Comparison of ENCODE assay signal across 22 mouse cellular contexts in the genomic region with DNA sequence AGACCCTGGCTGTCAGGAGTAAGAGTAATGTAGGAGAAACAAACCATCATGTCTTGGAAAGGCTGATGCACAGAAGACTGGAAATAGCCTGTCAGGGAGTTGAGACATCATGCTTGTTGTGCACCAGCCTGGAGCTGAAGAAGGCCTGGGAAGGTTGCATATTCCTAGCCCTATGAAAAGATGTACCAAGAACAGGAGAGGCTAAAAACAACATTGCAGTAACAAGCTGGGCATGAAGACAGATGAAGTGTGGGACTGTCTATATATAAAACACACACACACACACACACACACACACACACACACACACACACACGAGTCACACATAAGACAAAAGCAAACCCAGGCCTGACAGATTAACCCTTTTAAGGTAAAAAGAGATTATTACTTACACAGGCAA.
DNase-seq lines count a peak whose midpoint lies in the region; ATAC-seq and TF ChIP-seq lines count a peak whose summit lies in the region.
"Had no signal": no experiment of that assay in that cellular context is flagged by ENCODE, and none has a peak within 500 bp of the region (broad histone marks: within the 10 kb centered on the region; RNA-seq: fewer than 3 reads in every experiment).

No protein-coding gene starts in this region.

- ATAC-seq in kidney, embryonic 16.5 days (ENCODE audit: low FRiP score, low TSS enrichment) = no peak
- ATAC-seq in intestine, postnatal 0 days = no peak
- ATAC-seq: activated CD4-positive, CD25-positive, alpha-beta regulatory T cell, adult 4 months; forebrain, embryonic 13.5 days had no signal

- TF ChIP-seq CTCF in cortical plate, adult 2 months (IDR thresholded peaks at IDR 0.05; ENCODE audit: extremely low read depth, insufficient read depth, low read length) = no peak
- no peak for TF ChIP-seq CTCF in intestine, postnatal 0 days (IDR thresholded peaks at IDR 0.05; ENCODE audit: low read depth)

- no peak overlapping the region for H3K4me2 ChIP-seq in kidney, embryonic 16.5 days (replicated peaks; ENCODE audit: low read depth, low read length)
- H3K4me2 ChIP-seq in intestine, postnatal 0 days (replicated peaks; ENCODE audit: low read depth) = no peak overlapping the region
- H3K4me2 ChIP-seq: embryonic facial prominence, embryonic 13.5 days; forebrain, embryonic 13.5 days; hindbrain, embryonic 12.5 days; lung, embryonic 14.5 days; midbrain, embryonic 12.5 days had no signal

- H3K9ac ChIP-seq in kidney, embryonic 16.5 days (replicated peaks; ENCODE audit: low read length) = no peak overlapping the region
- H3K9ac ChIP-seq in intestine, postnatal 0 days (ENCODE audit: low read depth, low read length) = no peak overlapping the region
- H3K9ac ChIP-seq: embryonic facial prominence, embryonic 13.5 days; forebrain, embryonic 13.5 days; hindbrain, embryonic 12.5 days; liver, embryonic 14.5 days; lung, embryonic 14.5 days; midbrain, embryonic 12.5 days had no signal

- peak; percentile 8 for DNase-seq in adipocyte (ENCODE audit: low spot score)
- DNase-seq in left cerebral cortex, postnatal 14 days (ENCODE audit: low spot score in 2 of 2) = peak; percentile 49 to 84
- peak; percentile 11 for DNase-seq in right cerebral cortex, postnatal 25 days
- no peak for DNase-seq in layer of hippocampus, postnatal 10 days (ENCODE audit: low spot score in 2 of 2)
- DNase-seq: cerebellum, adult 2 months; cerebellum, postnatal 25 days; embryo, embryonic 11 days; gastrocnemius, postnatal 36 days; kidney, adult 2 months; kidney, postnatal 14 days; lung, embryonic 14.5 days; thymus, postnatal 14 days had no signal

- peaks cover 5% of the 10 kb centered on the region for H3K4me1 ChIP-seq in cortical plate, adult 2 months (ENCODE audit: control insufficient read depth, insufficient read depth, low read length)
- H3K4me1 ChIP-seq in kidney, embryonic 16.5 days (ENCODE audit: insufficient read depth, low read length) = no peaks in the 10 kb centered on the region
- H3K4me1 ChIP-seq in intestine, postnatal 0 days (replicated peaks; ENCODE audit: control insufficient read depth, insufficient read depth, low read length) = no peaks in the 10 kb centered on the region
- H3K4me1 ChIP-seq: embryonic facial prominence, embryonic 13.5 days; forebrain, embryonic 13.5 days; hindbrain, embryonic 12.5 days; midbrain, embryonic 12.5 days had no signal

- no peaks in the 10 kb centered on the region for H3K9me3 ChIP-seq in kidney, embryonic 16.5 days (ENCODE audit: low read length)
- H3K9me3 ChIP-seq in intestine, postnatal 0 days (ENCODE audit: control insufficient read depth) = no peaks in the 10 kb centered on the region
- H3K9me3 ChIP-seq: embryonic facial prominence, embryonic 13.5 days; forebrain, embryonic 13.5 days; hindbrain, embryonic 12.5 days; midbrain, embryonic 12.5 days had no signal

- intact Hi-C loops in left cerebral cortex, postnatal 14 days (cut with DNase I) = no loop called here

- 40% methylated on average over 1 of the region's 1 CpGs for WGBS in kidney, embryonic 16.5 days
- WGBS in intestine, postnatal 0 days = 6% methylated on average over 1 of the region's 1 CpGs

- H3K27me3 ChIP-seq in kidney, embryonic 16.5 days (ENCODE audit: insufficient read depth, low read length) = no peaks in the 10 kb centered on the region
- H3K27me3 ChIP-seq in intestine, postnatal 0 days (replicated peaks; ENCODE audit: control insufficient read depth, insufficient read depth, low read length) = no peaks in the 10 kb centered on the region
- H3K27me3 ChIP-seq: embryonic facial prominence, embryonic 13.5 days; forebrain, embryonic 13.5 days; hindbrain, embryonic 12.5 days; midbrain, embryonic 12.5 days had no signal

- no peak for TF ChIP-seq POLR2A in cortical plate, adult 2 months (IDR thresholded peaks at IDR 0.05; ENCODE audit: extremely low read depth, insufficient read depth, low read length)

- no peaks in the 10 kb centered on the region for H3K36me3 ChIP-seq in kidney, embryonic 16.5 days (ENCODE audit: insufficient read depth, low read length)
- H3K36me3 ChIP-seq in intestine, postnatal 0 days (ENCODE audit: control insufficient read depth, insufficient read depth) = no peaks in the 10 kb centered on the region
- H3K36me3 ChIP-seq: embryonic facial prominence, embryonic 13.5 days; hindbrain, embryonic 12.5 days; midbrain, embryonic 12.5 days had no signal

- no peak overlapping the region for H3K4me3 ChIP-seq in cortical plate, adult 2 months (ENCODE audit: insufficient read depth, low read length)
- H3K4me3 ChIP-seq in kidney, embryonic 16.5 days (ENCODE audit: low read length) = no peak overlapping the region
- no peak overlapping the region for H3K4me3 ChIP-seq in intestine, postnatal 0 days (ENCODE audit: low read depth, low read length)
- H3K4me3 ChIP-seq: embryonic facial prominence, embryonic 13.5 days; erythroblast, embryonic 14.5 days; forebrain, embryonic 13.5 days; hindbrain, embryonic 12.5 days; midbrain, embryonic 12.5 days had no signal

- peak overlapping the region; percentile 80 for H3K27ac ChIP-seq in cortical plate, adult 2 months (ENCODE audit: insufficient read depth, low read length)
- H3K27ac ChIP-seq in kidney, embryonic 16.5 days (ENCODE audit: low read length) = no peak overlapping the region
- H3K27ac ChIP-seq in intestine, postnatal 0 days (ENCODE audit: low read depth, low read length) = no peak overlapping the region
- H3K27ac ChIP-seq: embryonic facial prominence, embryonic 13.5 days; forebrain, embryonic 13.5 days; hindbrain, embryonic 12.5 days; liver, embryonic 14.5 days; midbrain, embryonic 12.5 days had no signal

Comparison
In these comparisons a context has a peak if more than half of its experiments do, and no peak if none do; other contexts are left out.
1. DNase-seq: peak in adipocyte (single experiment), left cerebral cortex, postnatal 14 days (2 of 2) and right cerebral cortex, postnatal 25 days (single experiment); none in layer of hippocampus, postnatal 10 days (0 of 2).